Mouse (Mus musculus): ENCODE data around the gene Tcf25. TPM values are rescaled to one million over a fixed set of nuclear protein-coding genes. Genes with fewer than 3 reads are reported as not detected.

The Tcf25 gene
- polyA plus RNA-seq, 1 experiment from 2014 or later, result 396 TPM

DNA sequence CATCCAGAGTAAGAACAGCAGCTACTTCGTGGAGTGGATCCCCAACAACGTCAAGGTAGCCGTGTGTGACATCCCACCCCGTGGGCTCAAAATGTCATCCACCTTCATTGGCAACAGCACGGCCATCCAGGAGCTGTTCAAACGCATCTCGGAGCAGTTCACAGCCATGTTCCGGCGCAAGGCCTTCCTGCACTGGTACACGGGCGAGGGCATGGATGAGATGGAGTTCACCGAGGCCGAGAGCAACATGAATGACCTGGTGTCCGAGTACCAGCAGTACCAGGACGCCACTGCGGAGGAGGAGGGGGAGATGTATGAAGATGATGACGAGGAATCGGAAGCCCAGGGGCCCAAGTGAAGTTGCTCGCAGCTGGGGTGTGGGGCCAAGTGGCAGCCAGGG, 47.8 kb downstream of the Tcf25 start:
- Histone ChIP-seq H3K27me3 (replicated peaks; ENCODE audit: control insufficient read depth, insufficient read depth, low read length) (no peaks in the 10 kb centered on the region), H3K9me3 (ENCODE audit: control insufficient read depth, low read length) (no peaks in the 10 kb centered on the region), H3K27ac (ENCODE audit: low read depth, low read length) (no peak overlapping the region), H3K9ac (ENCODE audit: low read depth, low read length) (no peak overlapping the region), H3K4me2 (ENCODE audit: low read length) (no peak overlapping the region), H3K4me1 (ENCODE audit: control insufficient read depth, insufficient read depth, low read depth, low read length) (peaks cover 11% of the 10 kb centered on the region), H3K4me3 (ENCODE audit: low read length) (no peak overlapping the region), H3K36me3 (ENCODE audit: control insufficient read depth, insufficient read depth, low read length) (peaks cover 28% of the 10 kb centered on the region)
- no peak for ATAC-seq
- WGBS, result 90% methylated on average over 19 of the region's 19 CpGs

DNA sequence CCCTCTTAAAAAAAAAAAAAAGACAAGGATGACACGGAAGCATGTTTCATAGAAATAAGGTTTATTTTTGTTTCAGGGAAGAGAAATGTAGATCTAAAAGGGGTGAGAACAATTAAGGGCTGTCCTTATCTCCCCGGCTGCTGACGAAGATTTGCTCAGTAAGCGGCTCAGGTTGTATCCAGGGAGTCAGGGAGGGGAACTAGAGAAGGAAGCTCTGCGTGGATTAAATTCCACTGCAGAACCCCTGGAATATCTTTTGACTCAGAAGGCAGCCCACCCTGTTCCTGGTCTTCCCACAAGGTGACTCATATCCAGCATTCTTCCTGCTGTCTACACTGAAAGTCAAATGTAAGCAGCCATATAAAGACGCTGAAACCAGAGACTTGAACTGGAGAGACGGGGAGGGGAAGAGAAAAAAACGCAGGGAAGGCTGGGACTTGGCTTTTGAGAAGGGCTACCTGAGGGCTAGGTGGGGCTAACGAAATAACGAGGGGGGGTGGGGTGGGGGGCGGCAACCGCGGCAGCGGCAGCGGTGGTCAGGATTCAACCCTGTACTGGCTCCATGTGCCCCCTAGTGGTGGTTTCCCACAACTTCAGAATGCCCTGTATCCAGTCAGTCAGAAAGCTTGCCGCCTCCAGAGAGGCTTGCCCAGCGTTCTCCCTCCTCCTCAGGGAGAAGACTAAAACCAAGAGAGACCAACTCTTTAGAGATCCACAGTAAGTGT, 48.7 kb downstream of the Tcf25 start:
- Histone ChIP-seq H3K4me3 (ENCODE audit: low read length) (peak overlapping the region; percentile 12; the same call in 1 of the 2 replicates), H3K27me3 (replicated peaks; ENCODE audit: control insufficient read depth, insufficient read depth, low read length) (no peaks in the 10 kb centered on the region), H3K4me1 (ENCODE audit: control insufficient read depth, insufficient read depth, low read depth, low read length) (peaks cover 2% of the 10 kb centered on the region), H3K9me3 (ENCODE audit: control insufficient read depth, low read length) (peaks cover 3% of the 10 kb centered on the region; the same call in 1 of the 2 replicates), H3K36me3 (ENCODE audit: control insufficient read depth, insufficient read depth, low read length) (peaks cover 28% of the 10 kb centered on the region), H3K4me2 (ENCODE audit: low read length) (peak overlapping the region; percentile 46), H3K27ac (ENCODE audit: low read depth, low read length) (no peak overlapping the region), H3K9ac (ENCODE audit: low read depth, low read length) (no peak overlapping the region)
- WGBS, result 15% methylated on average over 17 of the region's 17 CpGs
- ATAC-seq, result peak; percentile 75

DNA sequence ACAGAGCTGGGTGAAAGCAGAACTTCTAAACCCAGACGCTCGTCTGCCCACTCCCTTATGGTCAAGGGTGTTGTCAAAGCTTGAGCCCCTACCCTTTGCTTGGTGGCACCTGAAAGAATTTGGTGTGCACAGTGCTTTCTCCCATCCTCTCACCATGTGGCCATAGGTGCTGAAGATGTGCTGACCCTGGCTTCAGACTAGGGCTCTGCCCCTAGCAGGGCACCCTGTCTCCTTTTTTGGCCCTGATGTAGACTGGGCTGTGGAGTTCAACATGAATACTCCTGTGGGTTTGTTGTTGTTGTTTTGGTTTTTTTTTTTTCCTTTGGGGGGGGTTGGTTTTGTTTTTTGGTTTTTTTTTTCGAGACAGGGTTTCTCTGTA, 49.2 kb downstream of the Tcf25 start:
- peak; percentile 53 for ATAC-seq
- Histone ChIP-seq H3K4me2 (ENCODE audit: low read length) (no peak overlapping the region), H3K27ac (ENCODE audit: low read depth, low read length) (peak overlapping the region; percentile 12; the same call in 1 of the 2 replicates)

DNA sequence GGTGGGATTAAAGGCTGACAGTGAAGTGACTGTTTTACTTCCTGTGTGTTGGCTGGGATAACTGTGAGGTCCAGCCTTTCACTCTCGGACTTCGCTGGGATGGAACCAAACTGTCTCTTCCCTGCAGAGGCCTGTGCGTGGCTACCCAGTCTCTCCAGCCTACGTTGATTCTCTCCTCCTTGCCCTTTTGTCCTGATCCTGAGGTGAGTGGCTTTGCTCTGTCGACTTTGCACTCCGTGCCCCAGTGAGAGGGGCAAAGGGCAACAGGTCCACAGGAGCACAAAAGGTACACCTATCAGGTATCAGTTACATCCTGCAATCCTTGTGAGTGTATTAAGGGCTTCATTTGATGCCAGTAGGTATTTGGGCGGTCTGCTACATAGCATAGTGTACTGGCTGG, 49.9 kb downstream of the Tcf25 start, which contains the start of gene Def8:
Def8 (plus strand) TSS at position 87 of the 400 bp plus-strand sequence.
- ATAC-seq, result no peak
- 82% methylated on average over 7 of the region's 7 CpGs for WGBS
- Histone ChIP-seq H3K4me2 (ENCODE audit: low read length) (peak within 1 kb of the TSS; percentile 46), H3K4me3 (ENCODE audit: low read length) (peak within 1 kb of the TSS; percentile 12; the same call in 1 of the 2 replicates), H3K9me3 (ENCODE audit: control insufficient read depth, low read length) (peaks cover 16% of the 10 kb centered on the region), H3K4me1 (ENCODE audit: control insufficient read depth, insufficient read depth, low read depth, low read length) (no peaks in the 10 kb centered on the region), H3K36me3 (ENCODE audit: control insufficient read depth, insufficient read depth, low read length) (peaks cover 23% of the 10 kb centered on the region), H3K9ac (ENCODE audit: low read depth, low read length) (no peak within 1 kb of the TSS), H3K27me3 (replicated peaks; ENCODE audit: control insufficient read depth, insufficient read depth, low read length) (no peaks in the 10 kb centered on the region), H3K27ac (ENCODE audit: low read depth, low read length) (peak within 1 kb of the TSS; percentile 12; the same call in 1 of the 2 replicates)

More for the DNA sequence above, 49.2 kb downstream of the Tcf25 start:
- Histone ChIP-seq H3K9me3 (ENCODE audit: control insufficient read depth, low read length) (peaks cover 9% of the 10 kb centered on the region), H3K4me3 (ENCODE audit: low read length) (no peak overlapping the region), H3K4me1 (ENCODE audit: control insufficient read depth, insufficient read depth, low read depth, low read length) (no peaks in the 10 kb centered on the region), H3K9ac (ENCODE audit: low read depth, low read length) (no peak overlapping the region), H3K36me3 (ENCODE audit: control insufficient read depth, insufficient read depth, low read length) (peaks cover 28% of the 10 kb centered on the region), H3K27me3 (replicated peaks; ENCODE audit: control insufficient read depth, insufficient read depth, low read length) (no peaks in the 10 kb centered on the region)
- WGBS, result 11% methylated on average over 3 of the region's 3 CpGs

DNA sequence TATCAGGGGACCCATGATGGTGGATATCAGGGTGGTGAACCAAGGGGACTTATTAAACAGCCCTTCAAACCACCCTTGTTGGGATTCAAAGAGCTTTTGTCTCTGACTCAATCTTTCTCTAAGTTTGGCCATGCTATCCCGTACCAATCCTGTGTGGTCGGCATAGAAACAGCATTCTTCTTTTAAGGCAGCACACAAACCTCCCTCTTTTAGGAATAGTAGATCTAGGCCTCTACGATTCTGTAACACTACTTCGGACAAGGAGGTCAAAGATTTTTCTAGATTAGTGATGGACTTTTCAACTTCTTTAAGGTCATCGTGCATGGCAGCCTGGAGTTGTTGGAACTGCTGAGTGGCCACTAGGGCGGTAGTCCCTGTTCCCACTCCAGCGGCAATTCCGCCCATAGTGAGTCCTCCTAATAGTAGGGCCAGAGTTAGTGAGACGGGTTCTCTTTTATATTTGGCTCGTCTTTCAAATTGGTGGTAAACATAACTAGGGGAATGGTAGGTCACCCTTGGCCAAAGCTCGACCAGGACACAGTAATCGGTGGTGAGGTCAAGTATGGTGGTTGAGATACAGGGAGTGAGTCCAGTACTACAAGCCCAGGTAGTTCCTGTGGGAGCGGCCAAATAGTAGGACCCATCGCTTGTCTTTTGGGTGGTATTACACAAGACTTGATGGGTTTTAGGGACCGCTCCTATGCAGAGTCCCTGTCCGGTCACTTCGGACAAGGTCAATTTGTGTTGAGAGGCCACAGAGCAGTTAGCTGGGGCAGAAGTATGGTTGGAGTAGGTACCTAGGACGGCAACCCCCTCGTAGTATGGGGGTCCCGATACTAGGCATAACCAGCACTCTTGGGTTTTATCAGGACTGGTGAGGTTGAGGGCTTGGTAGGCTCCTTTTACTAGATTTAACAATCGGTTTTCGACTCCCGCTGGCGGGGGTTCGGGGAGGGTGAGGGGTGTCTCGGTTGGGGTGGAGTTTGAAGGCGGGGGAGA, 53.3 kb downstream of the Tcf25 start:
- Histone ChIP-seq H3K4me3 (ENCODE audit: low read length) (no peak overlapping the region), H3K27ac (ENCODE audit: low read depth, low read length) (no peak overlapping the region), H3K4me2 (ENCODE audit: low read length) (no peak overlapping the region), H3K36me3 (ENCODE audit: control insufficient read depth, insufficient read depth, low read length) (no peaks in the 10 kb centered on the region), H3K9ac (ENCODE audit: low read depth, low read length) (no peak overlapping the region), H3K4me1 (ENCODE audit: control insufficient read depth, insufficient read depth, low read depth, low read length) (no peaks in the 10 kb centered on the region), H3K27me3 (replicated peaks; ENCODE audit: control insufficient read depth, insufficient read depth, low read length) (no peaks in the 10 kb centered on the region), H3K9me3 (ENCODE audit: control insufficient read depth, low read length) (peaks cover 32% of the 10 kb centered on the region)
- 96% methylated on average over 27 of the region's 27 CpGs for WGBS
- ATAC-seq, result no peak

DNA sequence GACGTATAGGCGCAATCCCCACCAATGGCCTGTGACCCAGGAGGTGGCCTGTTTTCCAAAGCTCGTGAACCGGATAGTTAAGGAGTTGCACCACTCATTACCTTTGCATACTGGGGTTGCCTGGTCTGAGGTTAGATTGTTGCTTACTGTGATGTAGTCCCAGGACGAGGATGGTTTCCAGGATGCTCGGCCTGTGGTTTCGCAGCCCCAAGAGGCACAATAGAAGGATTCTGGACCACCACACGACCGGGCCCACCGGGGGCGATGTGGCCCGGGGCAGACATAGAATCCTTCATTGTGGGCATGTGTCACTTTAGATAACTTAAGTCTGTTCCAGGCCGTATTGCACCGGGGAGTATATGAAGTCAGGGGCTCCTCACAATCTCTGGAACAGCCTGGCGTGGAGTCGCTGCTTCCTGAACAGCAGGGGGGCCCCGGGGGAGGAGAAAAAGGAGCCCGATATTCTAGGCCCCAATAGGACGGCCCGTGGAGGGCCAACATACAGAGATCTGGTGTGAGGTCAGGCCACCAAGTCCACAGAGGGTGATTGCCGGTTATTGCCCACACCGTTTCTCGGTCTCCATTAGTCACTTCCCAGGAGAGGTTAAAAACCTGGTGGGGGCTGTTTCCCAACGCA, 54.2 kb downstream of the Tcf25 start:
- 96% methylated on average over 24 of the region's 24 CpGs for WGBS
- Histone ChIP-seq H3K4me3 (ENCODE audit: low read length) (no peak overlapping the region), H3K9ac (ENCODE audit: low read depth, low read length) (no peak overlapping the region), H3K9me3 (ENCODE audit: control insufficient read depth, low read length) (peaks cover 38% of the 10 kb centered on the region), H3K27ac (ENCODE audit: low read depth, low read length) (no peak overlapping the region), H3K36me3 (ENCODE audit: control insufficient read depth, insufficient read depth, low read length) (no peaks in the 10 kb centered on the region), H3K4me2 (ENCODE audit: low read length) (no peak overlapping the region), H3K4me1 (ENCODE audit: control insufficient read depth, insufficient read depth, low read depth, low read length) (no peaks in the 10 kb centered on the region), H3K27me3 (replicated peaks; ENCODE audit: control insufficient read depth, insufficient read depth, low read length) (no peaks in the 10 kb centered on the region)
- ATAC-seq, result no peak

DNA sequence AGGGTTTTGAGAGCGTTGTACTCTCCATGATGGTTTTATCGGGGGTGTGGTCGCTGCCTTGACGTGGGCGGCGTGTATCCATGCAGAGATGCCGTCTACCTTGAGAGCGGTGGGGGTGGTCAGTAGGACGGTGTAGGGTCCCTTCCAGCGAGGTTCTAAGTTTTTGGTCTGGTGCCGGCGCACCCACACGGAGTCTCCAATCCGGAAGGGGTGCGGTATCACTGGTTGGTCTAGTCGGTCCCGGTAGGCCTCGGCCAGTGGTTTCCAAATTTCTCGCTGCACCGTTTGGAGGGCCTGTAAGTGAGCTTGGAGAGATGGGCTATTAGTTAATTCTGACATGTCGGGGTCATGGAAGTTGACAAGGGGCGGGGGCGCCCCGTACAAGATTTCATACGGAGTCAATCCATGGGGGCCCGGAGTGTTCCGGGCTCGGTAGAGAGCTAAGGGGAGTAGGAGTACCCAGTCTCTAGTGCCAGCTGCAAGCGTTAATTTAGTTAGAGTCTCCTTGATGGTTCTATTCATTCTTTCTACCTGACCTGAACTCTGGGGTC, 54.9 kb downstream of the Tcf25 start:
- peaks cover 41% of the 10 kb centered on the region for H3K9me3 ChIP-seq (ENCODE audit: control insufficient read depth, low read length)
- H3K27me3 ChIP-seq (replicated peaks; ENCODE audit: control insufficient read depth, insufficient read depth, low read length), result no peaks in the 10 kb centered on the region
- no peak overlapping the region for H3K27ac ChIP-seq (ENCODE audit: low read depth, low read length)
- H3K9ac ChIP-seq (ENCODE audit: low read depth, low read length), result no peak overlapping the region
- H3K4me1 ChIP-seq (ENCODE audit: control insufficient read depth, insufficient read depth, low read depth, low read length), result no peaks in the 10 kb centered on the region
- H3K4me3 ChIP-seq (ENCODE audit: low read length), result no peak overlapping the region
- WGBS, result 99% methylated on average over 29 of the region's 29 CpGs
- ATAC-seq, result no peak
- no peak overlapping the region for H3K4me2 ChIP-seq (ENCODE audit: low read length)
- H3K36me3 ChIP-seq (ENCODE audit: control insufficient read depth, insufficient read depth, low read length), result no peaks in the 10 kb centered on the region

DNA sequence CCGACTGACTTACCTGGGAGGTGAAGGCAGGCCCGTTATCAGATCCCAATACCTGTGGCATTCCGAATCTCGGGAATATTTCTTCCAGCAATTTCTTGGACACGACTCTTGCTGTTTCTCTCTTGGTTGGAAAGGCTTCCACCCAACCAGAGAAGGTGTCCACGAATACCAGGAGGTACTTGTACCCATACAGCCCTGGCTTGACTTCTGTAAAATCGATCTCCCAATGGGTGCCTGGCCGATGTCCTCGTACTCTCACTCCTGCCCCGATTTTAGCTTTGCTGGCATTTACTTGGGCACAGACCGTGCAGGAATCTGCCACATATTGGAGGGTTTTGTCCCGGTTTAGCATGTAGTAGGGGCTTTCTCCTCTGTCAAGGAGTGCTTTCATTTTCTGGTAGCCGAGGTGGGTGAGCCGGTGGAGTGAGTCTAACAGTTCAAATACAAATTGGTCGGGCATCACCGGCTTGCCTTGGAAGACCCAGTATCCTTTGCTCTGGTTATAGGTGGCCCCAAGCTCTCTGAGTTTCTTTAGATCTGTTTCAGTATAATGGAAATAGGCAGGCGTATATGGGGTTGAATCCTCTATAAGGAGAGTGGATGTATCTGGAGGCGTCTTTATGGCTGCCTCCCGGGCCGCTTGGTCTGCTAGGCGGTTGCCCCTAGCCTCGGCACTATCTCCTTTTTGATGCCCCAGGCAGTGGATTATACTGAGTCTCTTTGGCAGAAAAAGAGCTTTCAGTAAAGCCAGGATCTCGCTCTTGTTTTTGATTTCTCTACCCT, 55.6 kb downstream of the Tcf25 start:
- no peaks in the 10 kb centered on the region for H3K36me3 ChIP-seq (ENCODE audit: control insufficient read depth, insufficient read depth, low read length)
- H3K4me3 ChIP-seq (ENCODE audit: low read length), result no peak overlapping the region
- no peak for ATAC-seq
- no peak overlapping the region for H3K9ac ChIP-seq (ENCODE audit: low read depth, low read length)
- no peak overlapping the region for H3K27ac ChIP-seq (ENCODE audit: low read depth, low read length)
- no peaks in the 10 kb centered on the region for H3K4me1 ChIP-seq (ENCODE audit: control insufficient read depth, insufficient read depth, low read depth, low read length)
- WGBS, result 97% methylated on average over 23 of the region's 23 CpGs
- no peaks in the 10 kb centered on the region for H3K27me3 ChIP-seq (replicated peaks; ENCODE audit: control insufficient read depth, insufficient read depth, low read length)
- no peak overlapping the region for H3K4me2 ChIP-seq (ENCODE audit: low read length)
- peaks cover 42% of the 10 kb centered on the region for H3K9me3 ChIP-seq (ENCODE audit: control insufficient read depth, low read length)

All from hindbrain, embryonic 16.5 days (tissue).